Mouse (Mus musculus): ENCODE measurements around the gene Fam8a1.

DNA sequence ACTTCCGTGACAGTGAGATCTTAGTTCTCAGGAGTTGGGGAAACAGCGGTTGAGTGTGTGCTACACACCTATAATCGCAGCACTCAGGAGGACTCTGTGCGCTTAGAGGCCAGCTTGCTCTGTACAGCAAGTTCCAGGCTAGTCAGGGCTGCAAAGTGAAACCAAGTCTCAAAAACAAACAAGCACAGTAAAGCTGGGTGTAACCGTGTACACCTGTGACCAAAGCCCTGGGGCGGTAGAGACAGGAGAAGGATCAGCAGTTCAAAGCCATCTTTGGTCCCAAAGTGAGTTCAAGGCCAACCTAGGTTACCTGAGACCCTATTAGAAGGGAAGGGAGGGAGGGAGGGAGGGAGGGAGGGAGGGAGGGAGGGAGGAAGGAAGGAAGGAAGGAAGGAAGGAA lies 25.1 kb upstream of the Fam8a1 start:
- TF ChIP-seq MAFK (IDR thresholded peaks at IDR 0.05; ENCODE audit: insufficient replicate concordance, low read length) (no peak), UBTF (IDR thresholded peaks at IDR 0.05; ENCODE audit: low read depth, low read length) (no peak), ZMIZ1 (IDR thresholded peaks at IDR 0.05; ENCODE audit: low read depth, low read length) (no peak), HCFC1 (IDR thresholded peaks at IDR 0.05; ENCODE audit: low read depth, low read length) (no peak), CTCF (conservative IDR thresholded peaks at IDR 0.05 in 1 of 2, IDR thresholded peaks at IDR 0.05 in 1 of 2; ENCODE audit: low read depth in 2 of 2, low read length in 2 of 2) (no peak), ZKSCAN1 (IDR thresholded peaks at IDR 0.05; ENCODE audit: borderline replicate concordance, low read depth, low read length) (no peak), CHD2 (IDR thresholded peaks at IDR 0.05; ENCODE audit: low read length) (no peak), USF2 (conservative IDR thresholded peaks at IDR 0.05; ENCODE audit: low read depth, low read length) (no peak), ZC3H11A (IDR thresholded peaks at IDR 0.05; ENCODE audit: low read depth, low read length) (no peak), ZNF384 (IDR thresholded peaks at IDR 0.05; ENCODE audit: low read depth, low read length) (no peak), SIN3A (IDR thresholded peaks at IDR 0.05; ENCODE audit: low read length) (no peak), TBP (conservative IDR thresholded peaks at IDR 0.05; ENCODE audit: low read depth, low read length) (no peak)

All from CH12.LX (cell line).